Mouse (Mus musculus): ENCODE data around the gene Lgals1. TPM values are rescaled to one million over a fixed set of nuclear protein-coding genes. Genes with fewer than 3 reads are reported as not detected.
A peak's percentile ranks its signal among the peaks of the same experiment; 100 is the strongest.
"Not testable (repeated sequence)": the region's sequence is repeated elsewhere in the genome, so short reads cannot be mapped to it uniquely, and the experiment has no call there.

The Lgals1 gene
- polyA plus RNA-seq (2016; fragmentation: Nextera tagmentation; extraction: Ambion mirVana), result 569 and 595 TPM in 2 replicates

- peak; percentile 39; the same call in 1 of the 2 replicates for ATAC-seq (ENCODE audit: low FRiP score)
- Histone ChIP-seq H3K27ac (peak within 1 kb of the TSS; percentile 56), H3K9me3 (replicated peaks) (no peaks in the 10 kb centered on the region), H3K36me3 (no peaks in the 10 kb centered on the region), H3K4me1 (peaks cover 26% of the 10 kb centered on the region), H3K4me2 (replicated peaks) (peak within 1 kb of the TSS; percentile 57), H3K27me3 (peaks cover 13% of the 10 kb centered on the region; the same call in 1 of the 2 replicates), H3K9ac (peak within 1 kb of the TSS; percentile 50), H3K4me3 (peak within 1 kb of the TSS; percentile 30)
- WGBS, result 7% methylated on average over 19 of the region's 20 CpGs
Measured at GRCm38 (mm10) chr15:78926021-78926919, at the start of gene Lgals1. TSS of gene Lgals1 (plus strand) at chr15:78926725.

GRCm38 (mm10) chr15:78876991-78877809, 49.3 kb upstream of the Lgals1 start, which contains the start of gene Gga1:
TSS of gene Gga1 (plus strand) at chr15:78877190.
- Histone ChIP-seq H3K27ac (peak within 1 kb of the TSS; percentile 98), H3K4me1 (peaks cover 29% of the 10 kb centered on the region), H3K9ac (peak within 1 kb of the TSS; percentile 79), H3K4me2 (replicated peaks) (peak within 1 kb of the TSS; percentile 90), H3K36me3 (peaks cover 21% of the 10 kb centered on the region), H3K9me3 (replicated peaks) (no peaks in the 10 kb centered on the region), H3K4me3 (peak within 1 kb of the TSS; percentile 76), H3K27me3 (no peaks in the 10 kb centered on the region)
- under 1% methylated on average over 76 of the region's 95 CpGs for WGBS
- peak; percentile 93 for ATAC-seq (ENCODE audit: low FRiP score)

- WGBS, result under 1% methylated on average over 16 of the region's 17 CpGs
- no peak; the same call in 1 of the 2 replicates for ATAC-seq (ENCODE audit: low FRiP score)
- Histone ChIP-seq H3K4me3 (peak overlapping the region; percentile 76), H3K4me2 (replicated peaks) (peak overlapping the region; percentile 90), H3K27me3 (no peaks in the 10 kb centered on the region), H3K4me1 (peaks cover 29% of the 10 kb centered on the region), H3K9ac (peak overlapping the region; percentile 79), H3K27ac (peak overlapping the region; percentile 98), H3K36me3 (peaks cover 28% of the 10 kb centered on the region), H3K9me3 (replicated peaks) (no peaks in the 10 kb centered on the region)
Measured at GRCm38 (mm10) chr15:78877810-78878390, 48.6 kb upstream of the Lgals1 start.

GRCm38 (mm10) chr15:78878792-78879516, 47.6 kb upstream of the Lgals1 start:
- not testable (repeated sequence) for H3K4me3 ChIP-seq; H3K9me3 ChIP-seq (replicated peaks); H3K27ac ChIP-seq; H3K27me3 ChIP-seq; ATAC-seq (ENCODE audit: low FRiP score)
- 60% methylated on average over 7 of the region's 7 CpGs for WGBS
- Histone ChIP-seq H3K4me1 (peaks cover 29% of the 10 kb centered on the region), H3K36me3 (peaks cover 38% of the 10 kb centered on the region), H3K4me2 (replicated peaks) (0 out of 2 replicates have a peak overlapping the region, but pooled peaks have one; percentile 90), H3K9ac (0 out of 2 replicates have a peak overlapping the region, but pooled peaks have one; percentile 13)

GRCm38 (mm10) chr15:78880432-78880831, 46.1 kb upstream of the Lgals1 start:
- peaks cover 29% of the 10 kb centered on the region for H3K4me1 ChIP-seq
- H3K4me2 ChIP-seq (replicated peaks), result no peak overlapping the region
- H3K27me3 ChIP-seq, result no peaks in the 10 kb centered on the region
- H3K27ac ChIP-seq, result no peak overlapping the region
- no peak overlapping the region for H3K4me3 ChIP-seq
- no peak for ATAC-seq (ENCODE audit: low FRiP score)
- peaks cover 51% of the 10 kb centered on the region for H3K36me3 ChIP-seq
- no peak overlapping the region; the same call in 1 of the 2 replicates for H3K9ac ChIP-seq
- WGBS, result 94% methylated on average over 8 of the region's 8 CpGs
- H3K9me3 ChIP-seq (replicated peaks), result no peaks in the 10 kb centered on the region

GRCm38 (mm10) chr15:78881828-78882227, 44.7 kb upstream of the Lgals1 start:
- Histone ChIP-seq H3K4me2 (replicated peaks) (no peak overlapping the region), H3K4me1 (peaks cover 17% of the 10 kb centered on the region), H3K4me3 (no peak overlapping the region), H3K36me3 (peaks cover 65% of the 10 kb centered on the region), H3K9me3 (replicated peaks) (no peaks in the 10 kb centered on the region), H3K9ac (no peak overlapping the region), H3K27me3 (no peaks in the 10 kb centered on the region), H3K27ac (no peak overlapping the region)
- WGBS, result 92% methylated on average over 3 of the region's 3 CpGs
- ATAC-seq (ENCODE audit: low FRiP score), result no peak

GRCm38 (mm10) chr15:78889401-78889853, 37.1 kb upstream of the Lgals1 start:
- 36% methylated on average over 13 of the region's 13 CpGs for WGBS
- Histone ChIP-seq H3K27me3 (no peaks in the 10 kb centered on the region), H3K9me3 (replicated peaks) (no peaks in the 10 kb centered on the region), H3K4me1 (peaks cover 21% of the 10 kb centered on the region), H3K4me3 (no peak overlapping the region), H3K27ac (0 out of 2 replicates have a peak overlapping the region, but pooled peaks have one; percentile 7), H3K9ac (peak overlapping the region; percentile 9; the same call in 1 of the 2 replicates), H3K36me3 (peaks cover 93% of the 10 kb centered on the region), H3K4me2 (replicated peaks) (no peak overlapping the region)
- ATAC-seq (ENCODE audit: low FRiP score), result no peak

- no peaks in the 10 kb centered on the region for H3K27me3 ChIP-seq
- H3K9ac ChIP-seq, result no peak overlapping the region
- no peaks in the 10 kb centered on the region for H3K9me3 ChIP-seq (replicated peaks)
- peaks cover 65% of the 10 kb centered on the region for H3K36me3 ChIP-seq
- H3K4me3 ChIP-seq, result no peak overlapping the region
- H3K27ac ChIP-seq, result no peak overlapping the region
- no peak for ATAC-seq (ENCODE audit: low FRiP score)
- WGBS, result 66% methylated on average over 7 of the region's 7 CpGs
- no peak overlapping the region for H3K4me2 ChIP-seq (replicated peaks)
- H3K4me1 ChIP-seq, result peaks cover 21% of the 10 kb centered on the region
Measured at GRCm38 (mm10) chr15:78892440-78892839, 34.1 kb upstream of the Lgals1 start.

- no peak overlapping the region for H3K9ac ChIP-seq
- H3K4me3 ChIP-seq, result no peak overlapping the region
- no peak overlapping the region for H3K4me2 ChIP-seq (replicated peaks)
- peaks cover 14% of the 10 kb centered on the region for H3K4me1 ChIP-seq
- ATAC-seq (ENCODE audit: low FRiP score), result no peak
- peaks cover 43% of the 10 kb centered on the region for H3K36me3 ChIP-seq
- H3K27ac ChIP-seq, result no peak overlapping the region
- no peaks in the 10 kb centered on the region for H3K9me3 ChIP-seq (replicated peaks)
- H3K27me3 ChIP-seq, result peaks cover 12% of the 10 kb centered on the region
- WGBS, result 74% methylated on average over 13 of the region's 13 CpGs
Measured at GRCm38 (mm10) chr15:78894726-78895125, 31.8 kb upstream of the Lgals1 start.

- Histone ChIP-seq H3K27me3 (peaks cover 22% of the 10 kb centered on the region), H3K4me2 (replicated peaks) (no peak overlapping the region), H3K27ac (no peak overlapping the region), H3K9ac (no peak overlapping the region), H3K36me3 (peaks cover 33% of the 10 kb centered on the region), H3K9me3 (replicated peaks) (no peaks in the 10 kb centered on the region), H3K4me1 (peaks cover 24% of the 10 kb centered on the region), H3K4me3 (no peak overlapping the region)
- no peak for ATAC-seq (ENCODE audit: low FRiP score)
- WGBS, result 85% methylated on average over 2 of the region's 2 CpGs
Measured at GRCm38 (mm10) chr15:78895741-78896140, 30.8 kb upstream of the Lgals1 start.

- H3K27me3 ChIP-seq, result peaks cover 26% of the 10 kb centered on the region
- no peak overlapping the region for H3K4me2 ChIP-seq (replicated peaks)
- no peak overlapping the region for H3K27ac ChIP-seq
- H3K9ac ChIP-seq, result no peak overlapping the region
- ATAC-seq (ENCODE audit: low FRiP score), result no peak
- H3K9me3 ChIP-seq (replicated peaks), result no peaks in the 10 kb centered on the region
- peaks cover 29% of the 10 kb centered on the region for H3K36me3 ChIP-seq
- no peak overlapping the region for H3K4me3 ChIP-seq
- 90% methylated on average over 3 of the region's 3 CpGs for WGBS
- H3K4me1 ChIP-seq, result peaks cover 28% of the 10 kb centered on the region
Measured at GRCm38 (mm10) chr15:78896149-78896548, 30.4 kb upstream of the Lgals1 start.
